Mouse (Mus musculus): ENCODE measurements around the gene Slk.

DNA sequence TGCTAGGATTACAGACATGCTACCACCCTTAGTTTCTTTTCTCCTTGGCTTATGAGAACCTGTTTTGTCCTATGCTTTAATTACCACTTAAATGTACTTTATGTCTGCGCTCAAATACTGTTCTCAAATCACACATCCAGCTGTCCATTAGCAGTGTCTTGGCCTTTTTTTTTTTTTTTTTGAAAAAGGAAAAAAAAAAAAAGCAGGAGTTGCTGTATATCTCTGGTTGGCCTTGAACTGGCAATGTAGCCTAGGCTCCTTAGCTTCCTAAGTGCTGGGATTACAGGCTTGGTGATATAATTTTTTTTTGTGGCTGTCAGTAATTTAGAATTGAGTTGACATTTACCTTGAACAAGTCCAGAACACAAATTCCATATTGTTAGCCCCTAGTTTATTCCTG, 6.3 kb downstream of the Slk start:
- TF ChIP-seq POLR2A (IDR thresholded peaks at IDR 0.05; ENCODE audit: control insufficient read depth, low read depth, low read length) (no peak), CTCF (IDR thresholded peaks at IDR 0.05; ENCODE audit: control insufficient read depth, insufficient read depth, insufficient replicate concordance, low read depth, low read length) (no peak)

Measured in testis, adult 2 months (tissue).